Mouse (Mus musculus): ENCODE measurements around the gene Scaf8. TPM values are rescaled to one million over a fixed set of nuclear protein-coding genes. Genes with fewer than 3 reads are reported as not detected.
"Not testable (repeated sequence)": the region's sequence is repeated elsewhere in the genome, so short reads cannot be mapped to it uniquely, and the experiment has no call there.

Scaf8 gene
- polyA plus RNA-seq, 1 experiment from 2014 or later, result 4.2 TPM

DNA sequence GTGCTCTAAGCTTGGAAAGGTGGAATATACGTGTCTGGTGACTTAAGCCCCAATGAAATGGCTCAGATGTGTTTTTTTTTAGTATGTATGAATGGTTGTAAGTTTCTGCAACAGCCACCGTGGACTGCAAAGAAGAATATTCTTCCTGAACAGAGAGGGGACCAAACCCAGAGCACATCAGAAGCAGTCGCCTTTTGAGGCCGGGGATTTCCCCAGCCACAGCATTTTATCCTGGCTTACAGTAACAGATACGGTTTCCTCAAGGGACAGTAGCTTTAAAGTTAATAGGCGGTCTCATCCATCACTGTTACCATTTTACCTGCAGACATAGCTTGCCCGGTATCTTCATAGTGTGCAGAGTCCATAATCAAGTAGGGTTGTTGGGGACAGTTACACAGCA is 21.4 kb downstream of the Scaf8 start:
- DNase-seq (no peak), ATAC-seq (no peak)
- no peaks in the 10 kb centered on the region for H3K9me3 ChIP-seq (ENCODE audit: low read length)
- H3K4me3 ChIP-seq (ENCODE audit: low read depth, low read length), result no peak overlapping the region
- no peak overlapping the region for H3K27ac ChIP-seq (ENCODE audit: low read depth)
- no peak overlapping the region for H3K9ac ChIP-seq (replicated peaks)
- H3K4me1 ChIP-seq (ENCODE audit: insufficient read depth), result peaks cover 21% of the 10 kb centered on the region
- peaks cover 11% of the 10 kb centered on the region; the same call in 1 of the 2 replicates for H3K36me3 ChIP-seq (replicated peaks; ENCODE audit: insufficient read depth, low read length)
- no peak for TF ChIP-seq CTCF (IDR thresholded peaks at IDR 0.05; ENCODE audit: low read depth)
- no peak for TF ChIP-seq EP300 (IDR thresholded peaks at IDR 0.05; ENCODE audit: low read depth)
- H3K27me3 ChIP-seq (ENCODE audit: insufficient read depth, low read length), result no peaks in the 10 kb centered on the region
- 80% methylated on average over 7 of the region's 7 CpGs for WGBS (ENCODE audit: insufficient replicate concordance)
- no peak overlapping the region for H3K4me2 ChIP-seq (ENCODE audit: low read depth, low read length)

DNA sequence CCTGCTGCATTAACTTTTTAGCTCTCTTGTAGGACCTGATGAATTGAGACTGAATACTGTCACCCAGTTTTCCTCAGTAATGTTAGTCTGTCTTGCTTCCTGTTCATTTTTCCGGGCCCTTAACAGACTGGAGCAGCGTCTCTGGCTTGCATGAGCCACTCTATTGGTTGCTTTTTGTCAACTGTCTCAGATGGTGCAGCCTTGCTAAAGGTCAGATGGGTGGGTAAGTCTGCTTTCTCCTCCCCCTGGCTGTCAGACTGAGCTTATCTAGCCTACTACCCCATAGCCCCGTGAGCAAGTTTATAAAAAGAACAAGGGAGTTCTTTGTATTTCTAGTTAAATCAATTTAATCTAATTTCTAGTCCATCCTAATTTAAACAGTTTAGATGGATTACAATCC is 23.6 kb downstream of the Scaf8 start:
- no peak overlapping the region for H3K4me2 ChIP-seq (ENCODE audit: low read depth, low read length)
- no peaks in the 10 kb centered on the region for H3K27me3 ChIP-seq (ENCODE audit: insufficient read depth, low read length)
- DNase-seq, result no peak
- 0 out of 2 replicates have a peak, but pooled peaks cover 2% of the 10 kb centered on the region for H3K36me3 ChIP-seq (replicated peaks; ENCODE audit: insufficient read depth, low read length)
- no peak overlapping the region for H3K4me3 ChIP-seq (ENCODE audit: low read depth, low read length)
- 20% methylated on average over 3 of the region's 3 CpGs for WGBS (ENCODE audit: insufficient replicate concordance)
- TF ChIP-seq CTCF (IDR thresholded peaks at IDR 0.05; ENCODE audit: low read depth), result peak; percentile 25
- no peak for TF ChIP-seq EP300 (IDR thresholded peaks at IDR 0.05; ENCODE audit: low read depth)
- no peak overlapping the region for H3K27ac ChIP-seq (ENCODE audit: low read depth)
- H3K4me1 ChIP-seq (ENCODE audit: insufficient read depth), result peaks cover 21% of the 10 kb centered on the region
- no peak overlapping the region for H3K9ac ChIP-seq (replicated peaks)
- ATAC-seq, result peak; percentile 77
- no peaks in the 10 kb centered on the region for H3K9me3 ChIP-seq (ENCODE audit: low read length)

- DNase-seq, result no peak
- Histone ChIP-seq H3K9ac (replicated peaks) (no peak overlapping the region), H3K4me3 (ENCODE audit: low read depth, low read length) (no peak overlapping the region), H3K36me3 (replicated peaks; ENCODE audit: insufficient read depth, low read length) (no peaks in the 10 kb centered on the region), H3K9me3 (ENCODE audit: low read length) (no peaks in the 10 kb centered on the region), H3K27me3 (ENCODE audit: insufficient read depth, low read length) (no peaks in the 10 kb centered on the region), H3K4me1 (ENCODE audit: insufficient read depth) (peaks cover 21% of the 10 kb centered on the region), H3K4me2 (ENCODE audit: low read depth, low read length) (no peak overlapping the region), H3K27ac (ENCODE audit: low read depth) (no peak overlapping the region)
- TF ChIP-seq EP300 (IDR thresholded peaks at IDR 0.05; ENCODE audit: low read depth), result no peak
- TF ChIP-seq CTCF (IDR thresholded peaks at IDR 0.05; ENCODE audit: low read depth), result no peak
- no peak for ATAC-seq
- WGBS (ENCODE audit: insufficient replicate concordance), result 41% methylated on average over 1 of the region's 1 CpGs
These were observed 25.3 kb downstream of the Scaf8 start for GRCm38 (mm10) chr17:3140100-3140499.

GRCm38 (mm10) chr17:3148853-3149252 is 34.1 kb downstream of the Scaf8 start:
- 59% methylated on average over 1 of the region's 1 CpGs for WGBS (ENCODE audit: insufficient replicate concordance)
- DNase-seq, result no peak
- H3K4me2 ChIP-seq (ENCODE audit: low read depth, low read length), result no peak overlapping the region
- no peaks in the 10 kb centered on the region for H3K9me3 ChIP-seq (ENCODE audit: low read length)
- no peak overlapping the region for H3K9ac ChIP-seq (replicated peaks)
- no peak overlapping the region for H3K4me3 ChIP-seq (ENCODE audit: low read depth, low read length)
- peaks cover 16% of the 10 kb centered on the region for H3K36me3 ChIP-seq (replicated peaks; ENCODE audit: insufficient read depth, low read length)
- TF ChIP-seq EP300 (IDR thresholded peaks at IDR 0.05; ENCODE audit: low read depth) (no peak), CTCF (IDR thresholded peaks at IDR 0.05; ENCODE audit: low read depth) (no peak)
- no peak for ATAC-seq
- H3K4me1 ChIP-seq (ENCODE audit: insufficient read depth), result peaks cover 4% of the 10 kb centered on the region; the same call in 1 of the 2 replicates
- no peaks in the 10 kb centered on the region for H3K27me3 ChIP-seq (ENCODE audit: insufficient read depth, low read length)
- H3K27ac ChIP-seq (ENCODE audit: low read depth), result no peak overlapping the region

- Histone ChIP-seq H3K36me3 (replicated peaks; ENCODE audit: insufficient read depth, low read length) (peaks cover 17% of the 10 kb centered on the region), H3K27me3 (ENCODE audit: insufficient read depth, low read length) (no peaks in the 10 kb centered on the region), H3K9ac (replicated peaks) (no peak overlapping the region), H3K27ac (ENCODE audit: low read depth) (no peak overlapping the region), H3K4me3 (ENCODE audit: low read depth, low read length) (no peak overlapping the region), H3K4me2 (ENCODE audit: low read depth, low read length) (no peak overlapping the region), H3K9me3 (ENCODE audit: low read length) (no peaks in the 10 kb centered on the region), H3K4me1 (ENCODE audit: insufficient read depth) (peaks cover 4% of the 10 kb centered on the region; the same call in 1 of the 2 replicates)
- DNase-seq, result no peak
- WGBS (ENCODE audit: insufficient replicate concordance), result 18% methylated on average over 1 of the region's 1 CpGs
- ATAC-seq, result 0 out of 2 replicates have a peak, but pooled peaks have one; percentile 21
- TF ChIP-seq CTCF (IDR thresholded peaks at IDR 0.05; ENCODE audit: low read depth), result no peak
- no peak for TF ChIP-seq EP300 (IDR thresholded peaks at IDR 0.05; ENCODE audit: low read depth)
These were observed 34.8 kb downstream of the Scaf8 start for GRCm38 (mm10) chr17:3149541-3149940.

GRCm38 (mm10) chr17:3150701-3151100 is 35.9 kb downstream of the Scaf8 start:
- H3K9ac ChIP-seq (replicated peaks); H3K27me3 ChIP-seq (ENCODE audit: insufficient read depth, low read length); H3K9me3 ChIP-seq (ENCODE audit: low read length); DNase-seq; H3K4me2 ChIP-seq (ENCODE audit: low read depth, low read length); H3K4me1 ChIP-seq (ENCODE audit: insufficient read depth); ATAC-seq; H3K4me3 ChIP-seq (ENCODE audit: low read depth, low read length); H3K27ac ChIP-seq (ENCODE audit: low read depth): not testable (repeated sequence)
- H3K36me3 ChIP-seq (replicated peaks; ENCODE audit: insufficient read depth, low read length), result peaks cover 14% of the 10 kb centered on the region
- 48% methylated on average over 1 of the region's 1 CpGs for WGBS (ENCODE audit: insufficient replicate concordance)

- Histone ChIP-seq H3K9me3 (ENCODE audit: low read length) (no peaks in the 10 kb centered on the region), H3K4me3 (ENCODE audit: low read depth, low read length) (no peak overlapping the region), H3K4me2 (ENCODE audit: low read depth, low read length) (no peak overlapping the region), H3K27ac (ENCODE audit: low read depth) (no peak overlapping the region), H3K9ac (replicated peaks) (no peak overlapping the region), H3K27me3 (ENCODE audit: insufficient read depth, low read length) (no peaks in the 10 kb centered on the region), H3K36me3 (replicated peaks; ENCODE audit: insufficient read depth, low read length) (peaks cover 19% of the 10 kb centered on the region), H3K4me1 (ENCODE audit: insufficient read depth) (peaks cover 4% of the 10 kb centered on the region; the same call in 1 of the 2 replicates)
- ATAC-seq, result no peak
- no peak for TF ChIP-seq EP300 (IDR thresholded peaks at IDR 0.05; ENCODE audit: low read depth)
- DNase-seq, result no peak
These were observed 36.4 kb downstream of the Scaf8 start for GRCm38 (mm10) chr17:3151181-3151580.

DNA sequence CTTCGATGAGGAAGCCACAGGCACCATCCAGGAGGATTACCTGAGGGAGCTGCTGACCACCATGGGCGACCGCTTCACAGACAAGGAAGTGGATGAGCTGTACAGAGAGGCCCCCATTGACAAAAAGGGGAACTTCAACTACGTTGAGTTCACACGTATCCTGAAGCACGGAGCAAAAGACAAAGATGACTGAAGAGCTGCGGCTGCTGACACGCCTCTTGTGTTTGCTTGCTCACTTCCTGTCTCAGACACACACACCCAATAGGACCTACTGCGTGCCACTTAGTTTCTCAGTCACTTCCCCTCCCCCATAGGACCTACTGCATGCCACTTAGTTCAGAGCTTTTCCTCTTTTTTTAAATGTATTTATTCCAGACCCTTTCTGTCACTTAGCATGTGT is 41.4 kb downstream of the Scaf8 start:
- H3K27ac ChIP-seq (ENCODE audit: low read depth), result peak overlapping the region; percentile 44; the same call in 1 of the 2 replicates
- not testable (repeated sequence) for H3K9ac ChIP-seq (replicated peaks); H3K27me3 ChIP-seq (ENCODE audit: insufficient read depth, low read length); H3K4me2 ChIP-seq (ENCODE audit: low read depth, low read length); H3K4me3 ChIP-seq (ENCODE audit: low read depth, low read length); H3K9me3 ChIP-seq (ENCODE audit: low read length); H3K4me1 ChIP-seq (ENCODE audit: insufficient read depth)
- peak; percentile 33 for DNase-seq
- peaks cover 25% of the 10 kb centered on the region for H3K36me3 ChIP-seq (replicated peaks; ENCODE audit: insufficient read depth, low read length)
- 39% methylated on average over 9 of the region's 9 CpGs for WGBS (ENCODE audit: insufficient replicate concordance)
- ATAC-seq, result peak; percentile 76

All from liver, postnatal 0 days (tissue).